Mouse (Mus musculus) stomach, postnatal 0 days (tissue): ENCODE measurements around the gene Pgm2. TPM values are rescaled to one million over a fixed set of nuclear protein-coding genes. Genes with fewer than 3 reads are reported as not detected.

ENCODE experiments used
- ATAC-seq: fragments of 200-750 bp; cut with Nextera tagmentation; 2 replicates; pipeline ENCODE4 v1.8.0; 2017; ENCODE audit not compliant: low FRiP score, low TSS enrichment
- DNase-seq: peaks from one replicate; pipeline ENCODE4 v3.0.0-alpha.2; 2016; ENCODE audit warnings: low spot score
- H3K27ac ChIP-seq: fragments of 300-500 bp; sonication (generic); replicated peaks from 2 replicates; pipeline ENCODE4 v1.5.1; 2014; ENCODE audit warnings: mild to moderate bottlenecking, control low read depth
- H3K27me3 ChIP-seq: fragments of 300-500 bp; sonication (generic); 2 replicates; pipeline ENCODE4 v1.6.1; 2014; ENCODE audit warnings: low read length; ENCODE audit not compliant: control insufficient read depth, insufficient read depth
- H3K36me3 ChIP-seq: fragments of 300-500 bp; sonication (generic); 2 replicates; pipeline ENCODE4 v1.6.1; 2014; ENCODE audit warnings: low read length, mixed read lengths; ENCODE audit not compliant: control insufficient read depth, insufficient read depth
- H3K4me1 ChIP-seq: fragments of 300-500 bp; sonication (generic); replicated peaks from 2 replicates; pipeline ENCODE4 v1.6.1; 2014; ENCODE audit warnings: antibody characterized with exemption; ENCODE audit not compliant: control insufficient read depth, insufficient read depth
- H3K4me2 ChIP-seq: fragments of 300-500 bp; sonication (generic); replicated peaks from 2 replicates; pipeline ENCODE4 v1.6.1; 2014; ENCODE audit warnings: low read depth, mild to moderate bottlenecking, control low read depth, moderate library complexity
- H3K4me3 ChIP-seq: fragments of 300-500 bp; sonication (generic); 2 replicates; pipeline ENCODE4 v1.5.1; 2014; ENCODE audit warnings: low read depth, low read length, control low read depth
- H3K9ac ChIP-seq: fragments of 300-500 bp; sonication (generic); 2 replicates; pipeline ENCODE4 v1.6.1; 2014; ENCODE audit warnings: mild to moderate bottlenecking, low read length, control low read depth, mixed read lengths
- H3K9me3 ChIP-seq: fragments of 300-500 bp; sonication (generic); 2 replicates; pipeline ENCODE4 v1.6.1; 2016; ENCODE audit warnings: low read length; ENCODE audit not compliant: control insufficient read depth
- CTCF ChIP-seq: IDR thresholded peaks from 2 replicates; pipeline ENCODE4 v1.5.1; 2016; ENCODE audit warnings: antibody characterized with exemption, low read depth, mild to moderate bottlenecking, moderate library complexity
- EP300 ChIP-seq: optimal IDR thresholded peaks from 2 replicates; pipeline ENCODE3; 2016; ENCODE audit warnings: antibody characterized with exemption
- WGBS: fragments of 180-500 bp; shearing (Covaris S2); extraction: QIAGEN DNeasy Blood & Tissue Kit; methylation state at CpG from one replicate; pipeline ENCODE4 v1.1.7; 2014; 5-methylcytosine and 5-hydroxymethylcytosine counted together
- polyA plus RNA-seq: library from polyadenylated mRNA; unstranded; fragments of >200 nt; fragmentation: Nextera tagmentation; extraction: Ambion mirVana; gene quantifications from 2 replicates; pipeline ENCODE4 v1.2.1, GENCODE M21; 2015

Pgm2 gene
- polyA plus RNA-seq, 1 experiment from 2014 or later: 34.3 TPM

DNA sequence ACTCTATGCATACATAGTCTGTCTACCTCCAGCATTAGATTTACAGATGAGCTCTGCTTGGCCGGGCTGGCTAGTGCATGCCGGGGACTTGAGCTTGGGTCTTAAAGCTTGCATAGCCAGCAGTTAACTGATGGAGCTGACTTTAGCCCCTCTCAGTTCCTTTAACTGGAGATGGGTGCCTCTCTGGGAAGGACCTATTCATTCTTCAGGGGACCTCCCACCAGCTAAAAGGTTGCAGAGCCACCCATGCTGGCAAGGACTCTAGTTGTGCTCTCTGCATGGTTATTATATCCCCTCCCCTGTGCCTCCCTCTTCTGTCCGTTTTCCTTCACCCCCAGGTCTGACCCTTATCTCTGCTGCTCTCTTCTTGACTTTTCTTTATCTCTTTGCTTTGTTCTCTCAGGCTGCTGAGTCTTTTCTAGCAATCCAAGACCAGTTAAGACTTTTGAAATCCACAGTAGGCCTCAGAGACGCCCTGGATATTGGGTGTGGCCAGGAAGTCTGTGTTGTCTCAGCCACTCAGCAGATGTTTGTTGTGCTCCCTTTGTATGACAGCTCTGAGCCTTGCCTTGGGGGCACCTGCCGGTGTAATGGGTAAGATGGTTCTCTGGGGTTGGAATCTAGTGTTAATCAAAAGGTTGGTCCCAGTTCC is 2.7 kb downstream of the Pgm2 start:
- Histone ChIP-seq H3K27ac (no peak overlapping the region; the same call in 1 of the 2 replicates), H3K9ac (no peak overlapping the region), H3K4me3 (no peak overlapping the region), H3K27me3 (no peaks in the 10 kb centered on the region), H3K4me2 (no peak overlapping the region), H3K36me3 (no peaks in the 10 kb centered on the region), H3K9me3 (no peaks in the 10 kb centered on the region), H3K4me1 (peaks cover 6% of the 10 kb centered on the region)
- DNase-seq (peak; percentile 32), ATAC-seq (peak; percentile 50; the same call in 1 of the 2 replicates)
- 58% methylated on average over 5 of the region's 5 CpGs for WGBS
- no peak for TF ChIP-seq EP300
- TF ChIP-seq CTCF: no peak

DNA sequence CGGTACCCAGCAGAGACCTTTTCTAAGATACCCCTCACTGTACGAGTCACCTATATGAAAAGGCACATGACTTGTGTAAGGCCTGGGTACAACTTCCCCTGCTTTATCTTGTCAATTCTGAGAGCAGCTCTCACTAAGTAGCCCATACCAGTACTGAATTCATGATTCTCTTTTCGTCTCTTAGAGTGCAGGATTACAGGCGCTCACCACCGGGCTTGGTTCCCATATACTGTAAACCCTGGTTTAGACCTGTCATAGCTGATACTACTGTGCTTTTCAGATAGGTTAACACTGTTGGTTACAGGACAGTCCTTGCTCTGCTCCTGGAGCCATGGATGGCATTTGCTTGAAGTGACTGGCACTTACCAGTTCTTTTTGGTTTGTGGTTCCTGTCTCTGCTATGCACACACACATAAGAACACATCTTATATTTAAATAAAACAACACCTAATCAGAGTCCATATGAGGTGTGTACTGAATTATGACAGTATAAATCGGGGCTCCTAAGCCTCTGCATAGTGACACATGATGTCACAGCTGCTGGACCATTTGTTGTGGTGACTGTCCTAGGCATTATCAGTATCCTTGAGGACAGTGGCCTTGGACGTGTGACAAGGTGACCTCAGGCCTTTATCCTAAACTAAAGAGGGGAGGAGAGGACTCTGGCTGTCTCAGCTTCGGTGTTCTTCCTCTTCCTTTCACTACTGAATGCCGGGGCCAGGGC is 9.4 kb downstream of the Pgm2 start:
- Histone ChIP-seq H3K27ac (no peak overlapping the region), H3K9me3 (no peaks in the 10 kb centered on the region), H3K27me3 (no peaks in the 10 kb centered on the region), H3K4me1 (no peaks in the 10 kb centered on the region), H3K9ac (no peak overlapping the region), H3K4me2 (no peak overlapping the region), H3K4me3 (no peak overlapping the region), H3K36me3 (peaks cover 11% of the 10 kb centered on the region; the same call in 1 of the 2 replicates)
- 81% methylated on average over 9 of the region's 9 CpGs for WGBS
- ATAC-seq (no peak), DNase-seq (no peak)
- TF ChIP-seq CTCF (no peak), EP300 (no peak)

- no peaks in the 10 kb centered on the region for H3K4me1 ChIP-seq
- 74% methylated on average over 7 of the region's 7 CpGs for WGBS
Observed at GRCm38 (mm10) chr5:64102717-64103075, 9.9 kb downstream of the Pgm2 start.

DNA sequence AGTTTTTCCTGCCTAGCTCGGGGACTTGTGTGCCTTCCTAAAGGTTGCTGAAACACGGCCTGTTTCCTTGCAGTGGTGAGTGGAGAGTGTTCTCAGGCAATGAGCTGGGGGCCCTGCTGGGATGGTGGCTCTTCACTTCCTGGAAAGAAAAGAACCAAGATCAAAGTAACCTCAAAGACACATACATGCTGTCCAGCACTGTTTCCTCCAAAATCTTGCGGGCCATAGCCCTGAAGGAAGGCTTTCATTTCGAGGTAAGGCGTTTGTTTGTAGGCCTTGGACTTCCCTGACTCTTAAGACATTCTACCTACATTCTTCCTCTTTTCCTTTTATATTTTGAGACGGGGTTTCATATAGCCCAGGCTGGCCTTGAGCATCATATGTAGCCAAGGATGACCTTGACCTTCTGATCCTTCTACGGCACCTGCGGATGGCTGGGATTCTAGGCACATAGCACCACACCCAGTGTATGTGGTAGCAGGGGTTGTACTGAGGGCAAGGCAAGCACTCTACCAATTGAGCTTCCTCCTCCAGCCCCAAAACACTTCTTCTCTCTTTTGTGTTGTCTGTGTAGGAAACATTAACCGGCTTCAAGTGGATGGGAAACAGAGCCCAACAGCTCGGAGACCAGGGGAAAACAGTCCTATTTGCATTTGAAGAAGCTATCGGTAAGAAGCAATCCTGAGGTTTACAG is 15.0 kb downstream of the Pgm2 start:
- DNase-seq (no peak), ATAC-seq (no peak)
- Histone ChIP-seq H3K4me3 (no peak overlapping the region), H3K9me3 (no peaks in the 10 kb centered on the region), H3K4me2 (no peak overlapping the region), H3K9ac (no peak overlapping the region), H3K27me3 (no peaks in the 10 kb centered on the region), H3K27ac (no peak overlapping the region), H3K36me3 (peaks cover 35% of the 10 kb centered on the region), H3K4me1 (no peaks in the 10 kb centered on the region)
- 94% methylated on average over 11 of the region's 11 CpGs for WGBS
- no peak for TF ChIP-seq CTCF
- TF ChIP-seq EP300: no peak

More at GRCm38 (mm10) chr5:64102717-64103075, 9.9 kb downstream of the Pgm2 start:
- no peak overlapping the region for H3K27ac ChIP-seq
- no peak overlapping the region for H3K9ac ChIP-seq
- DNase-seq (no peak), ATAC-seq (no peak)
- no peak for TF ChIP-seq CTCF
- TF ChIP-seq EP300: no peak
- no peak overlapping the region for H3K4me3 ChIP-seq
- H3K9me3 ChIP-seq: no peaks in the 10 kb centered on the region
- H3K4me2 ChIP-seq: no peak overlapping the region
- peaks cover 14% of the 10 kb centered on the region for H3K36me3 ChIP-seq
- H3K27me3 ChIP-seq: no peaks in the 10 kb centered on the region

DNA sequence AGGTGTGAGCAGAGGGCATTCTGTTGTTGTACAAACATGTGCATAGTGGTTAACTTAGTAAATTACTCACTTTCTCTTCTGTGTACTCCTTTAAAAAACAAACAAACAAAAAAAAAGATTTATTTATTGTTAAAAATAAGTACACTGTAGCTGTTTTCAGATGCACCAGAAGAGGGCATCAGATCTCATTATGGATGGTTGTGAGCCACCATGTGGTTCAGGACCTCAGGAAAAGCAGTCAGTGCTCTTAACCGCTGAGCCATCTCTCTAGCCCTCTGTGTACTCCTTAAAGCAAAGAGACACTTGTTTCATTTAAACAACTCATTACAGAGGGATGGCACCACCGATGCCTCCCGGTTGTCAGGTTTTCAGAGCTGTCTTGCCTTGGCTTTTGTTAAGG is 16.5 kb downstream of the Pgm2 start:
- Histone ChIP-seq H3K4me1 (no peaks in the 10 kb centered on the region), H3K27ac (no peak overlapping the region), H3K4me3 (no peak overlapping the region), H3K9ac (no peak overlapping the region), H3K27me3 (no peaks in the 10 kb centered on the region), H3K9me3 (no peaks in the 10 kb centered on the region), H3K4me2 (no peak overlapping the region), H3K36me3 (peaks cover 44% of the 10 kb centered on the region)
- DNase-seq (no peak), ATAC-seq (no peak)
- 57% methylated on average over 3 of the region's 3 CpGs for WGBS
- TF ChIP-seq CTCF (peak; percentile 62), EP300 (no peak)
